Mouse (Mus musculus) fibroblast of lung, adult 2 months (primary cell): ENCODE measurements around the gene Tmf1.
A peak's percentile ranks its signal among the peaks of the same experiment; 100 is the strongest.

Experiments
- DNase-seq: peaks from one replicate; pipeline ENCODE4 v3.0.0-alpha.2; 2011; ENCODE audit warnings: low read depth

Gene Tmf1

GRCm38 (mm10) chr6:97178491-97179366 is at the start of gene Tmf1:
Tmf1 (minus strand) TSS chr6:97179122.
- peak; percentile 81 for DNase-seq

DNA sequence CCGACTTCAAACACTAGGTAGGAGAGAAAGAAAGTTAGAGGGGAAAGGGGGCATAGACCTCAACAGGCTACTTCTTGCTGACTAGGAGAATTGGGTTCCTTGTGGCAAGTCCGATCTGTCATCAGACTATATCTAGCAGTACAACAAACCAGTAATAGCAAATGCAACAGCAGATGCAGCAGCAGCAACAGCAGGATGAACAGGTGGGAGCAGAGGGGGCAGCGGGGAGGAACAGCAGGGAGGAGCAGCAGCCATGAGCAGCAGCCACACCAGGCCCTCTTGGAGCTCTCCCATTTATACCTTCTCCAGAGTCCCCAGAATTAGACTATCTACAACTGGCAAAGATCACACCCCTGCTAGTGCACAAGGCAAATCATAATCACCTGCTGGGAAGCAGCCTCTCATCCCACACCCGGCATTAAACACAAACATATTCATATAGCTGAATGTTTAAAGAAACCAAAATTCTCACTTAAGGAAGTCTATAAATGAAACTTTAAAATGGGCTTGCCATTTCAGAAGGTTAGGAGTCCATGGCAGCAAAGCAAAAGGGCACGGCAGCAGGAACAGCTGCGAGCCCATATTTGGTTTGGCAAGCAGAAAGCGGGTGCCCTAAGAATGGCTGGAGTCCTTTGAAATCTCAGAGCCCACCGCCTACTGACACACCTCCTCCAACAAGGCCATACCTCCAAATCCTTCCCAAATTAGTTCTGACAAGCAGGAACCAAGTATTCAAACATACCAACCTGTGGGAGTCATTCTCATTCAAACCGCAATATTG is 48.3 kb upstream of the Tmf1 start:
- no peak for DNase-seq

DNA sequence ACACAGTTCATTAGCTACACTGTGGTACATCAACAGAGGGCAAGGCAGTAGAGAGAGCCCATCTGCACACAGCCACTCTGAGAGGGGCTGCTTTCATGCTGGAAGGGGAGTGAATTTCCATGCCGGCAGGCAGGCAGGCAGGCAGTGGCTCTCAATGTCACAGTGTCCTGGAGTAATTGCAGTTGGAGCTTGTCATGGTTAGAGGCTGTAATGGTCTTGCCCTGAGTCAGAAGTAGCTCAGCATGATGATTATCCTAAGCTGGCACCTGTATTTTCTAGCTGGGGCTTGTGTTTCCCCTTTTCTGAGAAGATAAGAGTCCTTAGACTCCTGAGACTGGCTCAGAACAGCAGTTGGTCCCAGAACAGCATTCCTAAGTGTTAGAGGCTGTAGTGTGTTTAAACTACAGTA is 47.2 kb upstream of the Tmf1 start:
- DNase-seq: no peak

DNA sequence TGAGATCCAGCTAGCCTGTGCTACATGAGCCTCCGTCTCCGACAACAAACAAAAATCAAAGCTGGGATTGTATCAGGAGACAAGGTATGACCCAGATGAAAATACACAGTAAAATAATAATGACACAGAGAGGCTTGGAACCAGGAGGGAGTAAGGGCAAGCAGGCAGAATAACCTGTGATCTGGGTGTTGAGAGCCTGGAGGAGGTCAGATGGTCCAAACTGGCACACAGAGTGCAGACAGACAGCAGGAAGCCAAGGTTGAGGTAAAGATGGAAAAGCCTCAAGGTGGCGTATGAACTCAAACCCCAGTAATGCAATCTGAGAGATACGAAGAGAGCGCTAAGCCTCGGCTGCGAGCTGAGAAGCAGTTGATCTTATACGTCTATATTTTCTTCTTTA is 45.6 kb upstream of the Tmf1 start:
- DNase-seq: no peak

DNA sequence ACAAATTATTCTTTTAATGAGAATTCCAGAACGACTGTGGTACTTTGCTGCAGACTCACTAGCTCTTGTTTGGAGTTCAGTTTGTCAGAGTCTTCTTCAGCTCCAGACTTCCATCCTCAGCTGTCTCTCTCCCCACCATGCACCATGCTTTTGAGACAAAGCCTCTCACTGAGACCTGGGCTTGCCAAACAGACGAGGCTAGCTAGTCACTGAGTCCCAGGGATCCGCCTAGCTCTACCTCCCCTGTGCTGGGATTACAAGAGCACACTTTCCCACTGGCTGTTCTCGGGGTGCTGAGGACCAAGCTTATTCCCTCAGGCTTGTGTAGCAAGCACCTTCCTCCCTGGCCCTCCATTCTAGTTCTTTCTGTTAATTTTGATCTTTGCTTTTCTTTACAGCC is 44.6 kb upstream of the Tmf1 start:
- no peak for DNase-seq

DNA sequence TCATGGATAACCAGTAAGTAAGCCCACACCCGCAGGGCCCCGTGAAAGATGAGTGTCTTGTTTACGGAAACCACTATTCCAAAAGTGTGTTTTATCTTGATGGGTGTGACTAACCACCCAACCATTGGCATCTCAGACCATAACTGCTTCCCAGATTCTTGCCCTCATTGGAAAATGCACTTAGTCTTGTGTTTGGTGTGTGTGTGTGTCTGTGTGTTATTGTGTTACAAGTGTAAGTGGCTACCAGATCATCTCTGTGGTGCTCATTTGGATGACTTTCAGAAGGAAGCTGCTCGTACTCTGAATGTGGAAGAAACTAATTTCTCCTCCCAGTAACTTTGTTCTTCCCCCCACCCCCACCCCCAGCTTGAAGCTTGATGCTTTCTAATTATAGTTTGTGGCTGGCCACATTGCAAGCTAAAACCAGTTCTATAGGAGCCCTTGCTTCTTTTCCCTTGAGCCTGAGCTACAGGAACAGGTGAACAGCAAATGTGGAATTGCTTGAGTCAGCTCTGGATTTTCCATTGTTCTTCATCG is 44.1 kb upstream of the Tmf1 start:
- peak; percentile 64 for DNase-seq

- DNase-seq: no peak
Measured at GRCm38 (mm10) chr6:97222321-97222720, 43.4 kb upstream of the Tmf1 start.

- no peak for DNase-seq
Measured at GRCm38 (mm10) chr6:97221205-97222025, 42.5 kb upstream of the Tmf1 start.

GRCm38 (mm10) chr6:97220672-97221071 is 41.8 kb upstream of the Tmf1 start:
- no peak for DNase-seq

- DNase-seq: no peak
Measured at GRCm38 (mm10) chr6:97216154-97216821, 37.4 kb upstream of the Tmf1 start.

- DNase-seq: peak; percentile 99
Measured at GRCm38 (mm10) chr6:97211981-97212380, 33.1 kb upstream of the Tmf1 start.

GRCm38 (mm10) chr6:97210962-97211601 is 32.2 kb upstream of the Tmf1 start:
- no peak for DNase-seq

DNA sequence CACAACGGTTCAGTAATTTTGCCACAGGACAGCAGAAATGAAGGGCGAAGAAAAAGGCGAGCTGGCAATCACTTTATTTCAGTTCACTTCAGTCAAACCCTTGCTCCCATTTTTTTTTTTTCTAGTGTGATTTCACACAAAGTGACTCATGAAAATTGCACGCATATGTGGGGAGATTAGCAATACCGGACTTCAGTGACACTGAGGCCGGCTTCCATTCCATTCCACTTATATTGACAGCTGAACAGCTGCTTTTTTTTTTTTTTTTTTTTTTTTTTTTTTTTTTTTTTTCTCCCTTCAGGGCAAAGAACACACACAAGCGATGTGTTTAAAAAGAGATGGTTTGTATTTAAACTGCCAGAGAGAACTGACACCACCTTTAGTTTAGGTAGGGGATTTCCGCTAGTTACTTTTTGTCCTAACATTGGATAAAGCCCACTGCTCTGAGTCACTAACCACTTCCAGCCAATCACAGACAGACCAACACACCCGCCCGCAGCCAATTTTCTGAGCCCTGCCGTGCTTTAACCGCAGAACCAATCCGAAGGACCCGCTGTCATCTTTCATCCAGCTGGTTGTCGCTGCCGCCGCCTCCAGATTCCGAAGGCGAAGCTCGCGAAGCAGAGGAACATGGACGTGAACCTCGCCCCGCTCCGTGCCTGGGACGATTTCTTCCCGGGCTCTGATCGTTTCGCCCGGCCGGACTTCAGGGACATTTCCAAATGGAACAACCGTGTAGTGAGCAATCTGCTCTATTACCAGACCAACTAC is 31.5 kb upstream of the Tmf1 start, which contains the start of gene Arl6ip5:
Gene Arl6ip5, plus strand, starts transcription at position 499 of the 771 bp plus-strand sequence.
- DNase-seq: peak; percentile 95

DNA sequence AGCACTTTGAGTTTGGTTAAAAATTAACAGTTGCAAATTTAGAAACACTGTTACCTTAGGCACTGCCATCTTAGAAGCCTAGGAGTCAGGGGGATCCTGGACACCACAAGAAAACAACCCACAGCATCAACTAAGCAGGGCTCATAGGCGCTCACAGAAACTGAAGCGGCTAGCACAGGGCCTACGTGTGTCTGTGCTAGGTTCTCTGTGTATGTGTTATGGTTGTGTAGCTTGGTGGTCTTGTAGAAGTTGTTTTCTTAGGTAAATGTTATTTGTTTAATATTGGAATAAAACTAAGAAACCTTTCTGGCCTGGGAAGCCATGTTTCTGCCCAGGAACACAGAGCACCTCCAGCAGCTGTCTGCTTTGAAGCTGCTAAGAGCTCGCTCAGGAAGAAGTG is 30.8 kb upstream of the Tmf1 start:
- DNase-seq: no peak

GRCm38 (mm10) chr6:97209201-97209600 is 30.3 kb upstream of the Tmf1 start:
- DNase-seq: no peak

DNA sequence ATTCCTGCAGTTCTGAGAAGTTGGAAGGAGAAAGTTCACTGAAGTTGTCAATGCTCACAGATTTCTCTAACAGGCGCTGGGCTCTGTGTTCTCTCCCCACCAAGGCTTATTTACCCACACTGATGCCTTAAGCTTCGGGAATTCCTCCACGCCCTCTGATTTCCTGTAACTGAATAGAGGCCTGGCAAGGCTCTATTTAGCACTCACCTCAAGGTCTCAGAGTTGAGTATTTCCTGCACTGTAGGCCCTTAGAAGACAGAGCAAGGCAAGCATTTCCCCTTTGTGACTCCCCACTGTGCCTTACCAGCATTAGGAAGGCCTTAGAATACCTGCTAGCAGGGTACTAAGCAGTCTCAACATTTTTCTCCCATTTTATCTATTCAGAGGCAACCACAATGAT is 29.5 kb upstream of the Tmf1 start:
- DNase-seq: no peak

- no peak for DNase-seq
Measured at GRCm38 (mm10) chr6:97207085-97207484, 28.2 kb upstream of the Tmf1 start.

GRCm38 (mm10) chr6:97205439-97205885 is 26.5 kb upstream of the Tmf1 start, which contains the start of gene Uba3:
Uba3 (minus strand) TSS chr6:97205647.
- DNase-seq: peak; percentile 94

GRCm38 (mm10) chr6:97204952-97205351 is 26.0 kb upstream of the Tmf1 start:
- DNase-seq: no peak
